In genomic region chr15:32002950-32003422, GRCm38 (mm10) we compare ENCODE assay signal across 8 mouse cellular contexts.
DNase-seq lines count a peak whose midpoint lies in the region; ATAC-seq and TF ChIP-seq lines count a peak whose summit lies in the region.

No protein-coding gene starts in this region.

- H3K27ac ChIP-seq in midbrain, embryonic 10.5 days (replicated peaks): peak overlapping the region; percentile 42

- no peaks in the 10 kb centered on the region for H3K9me3 ChIP-seq in midbrain, embryonic 10.5 days (replicated peaks)

- H3K36me3 ChIP-seq in midbrain, embryonic 10.5 days: no peaks in the 10 kb centered on the region

- WGBS in lung, adult 2 months: 35% methylated on average over 2 of the region's 2 CpGs
- WGBS in midbrain, embryonic 10.5 days: 65% methylated on average over 2 of the region's 2 CpGs

- no peaks in the 10 kb centered on the region for H3K4me1 ChIP-seq in lung, adult 2 months (ENCODE audit: control insufficient read depth, insufficient read depth, low read length)
- H3K4me1 ChIP-seq in midbrain, embryonic 10.5 days: peaks cover 19% of the 10 kb centered on the region

- peak; percentile 20 to 26 for DNase-seq in lung, adult 18-20 months
- no peak for DNase-seq in lung, adult 2 months
- DNase-seq in frontal cortex, postnatal 25 days (ENCODE audit: low spot score in 2 of 2): peak; percentile 14 to 41
- peak; percentile 41 to 49 for DNase-seq in layer of hippocampus, postnatal 10 days (ENCODE audit: low spot score in 2 of 2)
- peak; percentile 12 for DNase-seq in midbrain, embryonic 10.5 days (ENCODE audit: low spot score)
- DNase-seq in urinary bladder, postnatal 4 days (ENCODE audit: low spot score in 2 of 2): no peak
- DNase-seq in thymus, adult 18-20 months: no peak

- no peak for TF ChIP-seq CTCF in lung, adult 2 months (IDR thresholded peaks at IDR 0.05; ENCODE audit: insufficient read depth, low read length)

- ATAC-seq in inflammation-experienced regulatory T-cells, adult 6 months: no peak

- no peak overlapping the region for H3K4me3 ChIP-seq in lung, adult 2 months (replicated peaks; ENCODE audit: extremely low read depth, low read depth, low read length)
- no peak overlapping the region for H3K4me3 ChIP-seq in midbrain, embryonic 10.5 days

- TF ChIP-seq POLR2A in lung, adult 2 months (IDR thresholded peaks at IDR 0.05; ENCODE audit: borderline replicate concordance, extremely low read depth, low read depth, low read length): no peak

- H3K27me3 ChIP-seq in midbrain, embryonic 10.5 days (ENCODE audit: low read depth, poor library complexity, severe bottlenecking): 0 out of 2 replicates have a peak, but pooled peaks cover 6% of the 10 kb centered on the region

Comparison
In these comparisons a context has a peak if more than half of its experiments do, and no peak if none do; other contexts are left out.
1. DNase-seq: peak in lung, adult 18-20 months (2 of 2), frontal cortex, postnatal 25 days (2 of 2), layer of hippocampus, postnatal 10 days (2 of 2) and midbrain, embryonic 10.5 days (single experiment); none in lung, adult 2 months (single experiment), urinary bladder, postnatal 4 days (0 of 2) and thymus, adult 18-20 months (0 of 2).